Mouse (Mus musculus) ES-E14 (cell line): ENCODE data around the gene Lrp3. TPM values are rescaled to one million over a fixed set of nuclear protein-coding genes. Genes with fewer than 3 reads are reported as not detected.

Experiments
- DNase-seq: peaks from one replicate; pipeline ENCODE4 v3.0.0-alpha.2; 2013; ENCODE audit warnings: low read depth, low spot score
- H3K27ac ChIP-seq: 2 replicates; pipeline ENCODE4 v1.5.1; 2012; ENCODE audit warnings: low read depth, mild to moderate bottlenecking, low read length, moderate library complexity, mixed read lengths; ENCODE audit not compliant: poor library complexity, insufficient read depth, severe bottlenecking
- H3K36me3 ChIP-seq: 2 replicates; pipeline ENCODE4 v1.6.1; 2012; ENCODE audit warnings: mild to moderate bottlenecking, low read length, moderate library complexity, mixed read lengths; ENCODE audit not compliant: control insufficient read depth, poor library complexity, insufficient read depth, severe bottlenecking
- H3K4me1 ChIP-seq, 2 experiments: fragments of 150-350 bp in 1 of 2; sonication (generic) in 1 of 2; 2 replicates each; pipeline ENCODE4 v1.6.1; 2012; ENCODE audit warnings: low read length in 2 of 2, mild to moderate bottlenecking in 1 of 2, mixed read lengths in 1 of 2; ENCODE audit not compliant: control insufficient read depth in 2 of 2, insufficient read depth in 2 of 2, poor library complexity in 1 of 2
- H3K4me3 ChIP-seq, 2 experiments: fragments of 150-350 bp in 1 of 2; sonication (generic) in 1 of 2; 2 replicates each; pipeline ENCODE4 v1.5.1; 2012; ENCODE audit warnings: low read length in 2 of 2, low read depth in 1 of 2, mild to moderate bottlenecking in 1 of 2, mixed read lengths in 1 of 2; ENCODE audit not compliant: insufficient read depth in 1 of 2, poor library complexity in 1 of 2, severe bottlenecking in 1 of 2
- H3K9ac ChIP-seq: 2 replicates; pipeline ENCODE4 v1.6.1; 2012; ENCODE audit warnings: low read depth, mild to moderate bottlenecking, low read length, mixed read lengths; ENCODE audit not compliant: poor library complexity, insufficient read depth, severe bottlenecking
- H3K9me3 ChIP-seq: fragments of 150-350 bp; sonication (generic); 2 replicates; pipeline ENCODE4 v1.6.1; 2012; ENCODE audit warnings: low read depth, mild to moderate bottlenecking, low read length; ENCODE audit not compliant: control insufficient read depth, insufficient read depth
- CHD2 ChIP-seq: IDR thresholded peaks from 2 replicates; pipeline ENCODE4 v1.6.1; 2014; ENCODE audit warnings: mild to moderate bottlenecking, low read depth, low read length, inconsistent platforms
- HCFC1 ChIP-seq: IDR thresholded peaks from 2 replicates; pipeline ENCODE4 v1.6.1; 2012; ENCODE audit warnings: low read length, inconsistent platforms, borderline replicate concordance; ENCODE audit not compliant: insufficient read depth
- MAFK ChIP-seq: IDR thresholded peaks from 2 replicates; pipeline ENCODE4 v1.6.1; 2014; ENCODE audit warnings: mild to moderate bottlenecking, low read depth, low read length, inconsistent platforms; ENCODE audit not compliant: insufficient read depth
- ZC3H11A ChIP-seq: IDR thresholded peaks from 2 replicates; pipeline ENCODE4 v1.6.1; 2012; ENCODE audit warnings: low read depth, mild to moderate bottlenecking, inconsistent platforms, low read length, borderline replicate concordance
- ZNF384 ChIP-seq: IDR thresholded peaks from 2 replicates; pipeline ENCODE4 v1.6.1; 2012; ENCODE audit warnings: low read depth, low read length, inconsistent platforms
- in situ Hi-C, 2 experiments: fragments of 600-800 bp; cut with MboI; formaldehyde crosslinking; loops; one replicate each; pipeline ENCODE4 v1.15.1; 2025; ENCODE audit warnings: low sequenced_read_pairs in 2 of 2, inconsistent platforms in 1 of 2; ENCODE audit not compliant: unreplicated experiment in 2 of 2
- total RNA-seq: library from RNA; depleted of rRNA; stranded (reverse); fragments of 300-350 nt; gene quantifications from 2 replicates; pipeline ENCODE4 v1.2.3, GENCODE M21; 2012

Lrp3 gene
- total RNA-seq, 1 experiment: 3.1 TPM

GRCm38 (mm10) chr7:35198981-35199754, 16.1 kb downstream of the Lrp3 start:
- Histone ChIP-seq H3K9me3 (no peaks in the 10 kb centered on the region), H3K9ac (no peak overlapping the region), H3K4me1 (peaks cover 0 to 6% of the 10 kb centered on the region in 2 experiments; a peak in 1 of 4 replicates), H3K36me3 (no peaks in the 10 kb centered on the region; the same call in 1 of the 2 replicates), H3K4me3 (no peak overlapping the region), H3K27ac (no peak overlapping the region)
- no peak for DNase-seq
- TF ChIP-seq ZNF384: no peak
- TF ChIP-seq MAFK: no peak
- no peak for TF ChIP-seq HCFC1
- TF ChIP-seq ZC3H11A: no peak
- no peak for TF ChIP-seq CHD2
- in situ Hi-C loops: loop anchor here in 1 of 2 experiments (25.0 kb wide), 1 partner anchor 362 kb away; no protein-coding TSS in a partner anchor

DNA sequence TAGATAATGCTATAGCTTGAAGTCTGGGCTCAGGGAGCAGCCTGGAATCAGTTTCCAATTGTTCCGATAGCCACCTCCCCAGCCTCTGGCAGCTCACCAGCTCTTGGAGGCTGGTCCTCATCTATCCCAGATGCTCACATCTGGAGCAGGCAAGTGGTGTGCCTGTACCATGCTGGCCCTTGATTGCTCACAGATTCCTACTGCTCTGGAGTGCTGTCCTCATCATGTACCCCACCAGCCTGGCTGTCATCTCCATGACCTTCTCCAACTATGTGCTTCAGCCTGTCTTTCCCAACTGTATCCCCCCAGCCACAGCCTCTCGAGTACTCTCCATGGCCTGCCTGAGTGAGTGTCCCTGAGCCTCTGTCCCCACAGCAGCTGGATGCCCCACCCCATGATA, 18.3 kb downstream of the Lrp3 start:
- in situ Hi-C loops: loop anchor here in 1 of 2 experiments (25.0 kb wide), 1 partner anchor 360 kb away; no protein-coding TSS in a partner anchor
- DNase-seq: no peak
- no peak for TF ChIP-seq HCFC1
- no peak for TF ChIP-seq ZC3H11A
- TF ChIP-seq ZNF384: no peak
- Histone ChIP-seq H3K4me3 (no peak overlapping the region), H3K27ac (no peak overlapping the region), H3K36me3 (no peaks in the 10 kb centered on the region; the same call in 1 of the 2 replicates), H3K4me1 (no peaks in the 10 kb centered on the region), H3K9ac (no peak overlapping the region), H3K9me3 (no peaks in the 10 kb centered on the region)

GRCm38 (mm10) chr7:35191276-35191675, 24.0 kb downstream of the Lrp3 start:
- H3K4me1 ChIP-seq: no peaks in the 10 kb centered on the region
- H3K27ac ChIP-seq: no peak overlapping the region
- in situ Hi-C loops: loop anchor here in 1 of 2 experiments (25.0 kb wide), 1 partner anchor 354 kb away; no protein-coding TSS in a partner anchor
- TF ChIP-seq HCFC1 (no peak), CHD2 (no peak), ZNF384 (no peak), MAFK (no peak), ZC3H11A (no peak)
- no peak for DNase-seq
- H3K36me3 ChIP-seq: no peaks in the 10 kb centered on the region
- H3K9ac ChIP-seq: no peak overlapping the region
- H3K9me3 ChIP-seq: no peaks in the 10 kb centered on the region
- H3K4me3 ChIP-seq: no peak overlapping the region

- H3K27ac ChIP-seq: no peak overlapping the region
- no peak for TF ChIP-seq CHD2
- TF ChIP-seq ZC3H11A: no peak
- TF ChIP-seq ZNF384: no peak
- no peak for TF ChIP-seq MAFK
- TF ChIP-seq HCFC1: no peak
Measured at GRCm38 (mm10) chr7:35189699-35190098, 25.6 kb downstream of the Lrp3 start.

More at GRCm38 (mm10) chr7:35189699-35190098, 25.6 kb downstream of the Lrp3 start:
- Histone ChIP-seq H3K36me3 (no peaks in the 10 kb centered on the region), H3K9me3 (no peaks in the 10 kb centered on the region), H3K9ac (no peak overlapping the region), H3K4me3 (no peak overlapping the region), H3K4me1 (0 out of 4 replicates have a peak, but pooled peaks cover 0 to 2% of the 10 kb centered on the region in 2 experiments)
- no peak for DNase-seq
- in situ Hi-C loops: loop anchor here in 1 of 2 experiments (25.0 kb wide), 1 partner anchor 352 kb away; no protein-coding TSS in a partner anchor
